Mouse (Mus musculus) hindbrain, embryonic 14.5 days (tissue): Measurements from ENCODE around the gene Slc25a19. TPM values are rescaled to one million over a fixed set of nuclear protein-coding genes. Genes with fewer than 3 reads are reported as not detected.

ENCODE experiments used
- polyA plus RNA-seq: library from polyadenylated mRNA; unstranded; fragments of >200 nt; fragmentation: Nextera tagmentation; extraction: Ambion mirVana; gene quantifications from 2 replicates; pipeline ENCODE4 v1.2.1, GENCODE M21; 2014

The Slc25a19 gene
- polyA plus RNA-seq, 1 experiment from 2014 or later = 37.8 TPM

Other genes starting within 250 kb of the Slc25a19 start
- gene Cdr2l, start 246.4 kb downstream of the Slc25a19 start, polyA plus RNA-seq = 25.7 and 28.5 TPM in 2 replicates
- 196 and 222 TPM in 2 replicates for gene Mrpl58, start 224.5 kb downstream of the Slc25a19 start, polyA plus RNA-seq
- 897 and 1,000 TPM in 2 replicates for gene Atp5h, start 208.3 kb downstream of the Slc25a19 start, polyA plus RNA-seq
- 31.3 and 32.3 TPM in 2 replicates for gene Kctd2, start 208.2 kb downstream of the Slc25a19 start, polyA plus RNA-seq
- not detected in 2 replicates for gene Trim80, start 187.8 kb downstream of the Slc25a19 start, polyA plus RNA-seq
- 0.18 TPM in 1 of 2 replicates, not detected in the other for gene Slc16a5, start 165.8 kb downstream of the Slc25a19 start, polyA plus RNA-seq
- gene Armc7, start 152.6 kb downstream of the Slc25a19 start, polyA plus RNA-seq = 14.2 and 14.8 TPM in 2 replicates
- 85.3 and 98.0 TPM in 2 replicates for gene Nt5c, start 136.4 kb downstream of the Slc25a19 start, polyA plus RNA-seq
- 1,350 and 1,384 TPM in 2 replicates for gene Jpt1, start 113.9 kb downstream of the Slc25a19 start, polyA plus RNA-seq
- 968 and 989 TPM in 2 replicates for gene Sumo2, start 92.0 kb downstream of the Slc25a19 start, polyA plus RNA-seq
- gene Nup85, start 63.9 kb downstream of the Slc25a19 start, polyA plus RNA-seq = 95.2 and 99.8 TPM in 2 replicates
- 72.5 and 74.1 TPM in 2 replicates for gene Mrps7, start 24.4 kb downstream of the Slc25a19 start, polyA plus RNA-seq
- gene Gga3, start 24.2 kb downstream of the Slc25a19 start, polyA plus RNA-seq = 34.1 and 39.4 TPM in 2 replicates
- gene Mif4gd, start 15.3 kb downstream of the Slc25a19 start, polyA plus RNA-seq = 11.3 and 13.5 TPM in 2 replicates
- gene Grb2, start 80.3 kb upstream of the Slc25a19 start, polyA plus RNA-seq = 121 and 139 TPM in 2 replicates
- 17.3 and 20.8 TPM in 2 replicates for gene Tmem94, start 137.1 kb upstream of the Slc25a19 start, polyA plus RNA-seq
- 10.7 and 11.0 TPM in 2 replicates for gene Caskin2, start 185.3 kb upstream of the Slc25a19 start, polyA plus RNA-seq
- gene Tsen54, start 186.4 kb upstream of the Slc25a19 start, polyA plus RNA-seq = 17.8 and 19.9 TPM in 2 replicates
- gene Llgl2, start 195.8 kb upstream of the Slc25a19 start, polyA plus RNA-seq = 1.3 and 2.4 TPM in 2 replicates
- 0.13 TPM in 1 of 2 replicates, not detected in the other for gene Myo15b, start 230.1 kb upstream of the Slc25a19 start, polyA plus RNA-seq